Mouse (Mus musculus): ENCODE measurements around the gene Sumf1. TPM values are rescaled to one million over a fixed set of nuclear protein-coding genes. Genes with fewer than 3 reads are reported as not detected.

Sumf1 gene
- polyA plus RNA-seq, 1 experiment from 2014 or later = 7.7 TPM

DNA sequence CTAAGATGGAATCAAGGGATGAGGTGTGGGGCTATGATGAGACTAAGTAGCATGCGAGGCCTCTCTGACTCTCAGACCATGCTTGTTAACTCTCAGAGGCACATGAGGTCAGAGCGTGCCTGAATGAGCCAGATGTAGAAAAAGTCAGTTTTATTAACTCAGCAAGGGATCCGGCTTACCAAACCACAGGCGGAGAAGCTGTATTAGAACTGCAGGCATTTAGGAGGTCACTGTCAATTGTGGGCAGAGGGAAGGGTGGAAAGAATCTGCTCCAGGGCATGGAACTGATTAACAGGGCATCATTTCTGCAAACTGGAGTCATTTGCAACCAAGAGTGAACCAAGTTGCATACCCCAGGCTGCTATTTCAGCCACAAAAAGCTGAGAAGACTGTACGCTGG, 89.9 kb downstream of the Sumf1 start:
- Histone ChIP-seq H3K4me1 (ENCODE audit: control insufficient read depth, low read depth, low read length) (no peaks in the 10 kb centered on the region), H3K27ac (ENCODE audit: low read length) (no peak overlapping the region), H3K4me3 (ENCODE audit: low read depth, low read length) (no peak overlapping the region), H3K4me2 (ENCODE audit: low read depth, low read length) (no peak overlapping the region), H3K27me3 (ENCODE audit: control insufficient read depth, insufficient read depth, low read depth, low read length) (no peaks in the 10 kb centered on the region), H3K36me3 (ENCODE audit: control insufficient read depth, insufficient read depth) (no peaks in the 10 kb centered on the region), H3K9me3 (replicated peaks; ENCODE audit: control insufficient read depth, low read length) (no peaks in the 10 kb centered on the region), H3K9ac (ENCODE audit: low read depth, low read length) (no peak overlapping the region)
- no peak for ATAC-seq (ENCODE audit: low read depth)
- WGBS (ENCODE audit: insufficient replicate concordance) = 79% methylated on average over 5 of the region's 5 CpGs

- H3K36me3 ChIP-seq (ENCODE audit: control insufficient read depth, insufficient read depth) = no peaks in the 10 kb centered on the region
- no peak for ATAC-seq (ENCODE audit: low read depth)
- WGBS (ENCODE audit: insufficient replicate concordance) = 64% methylated on average over 3 of the region's 3 CpGs
- no peak overlapping the region for H3K4me2 ChIP-seq (ENCODE audit: low read depth, low read length)
- no peaks in the 10 kb centered on the region for H3K9me3 ChIP-seq (replicated peaks; ENCODE audit: control insufficient read depth, low read length)
- no peak overlapping the region for H3K9ac ChIP-seq (ENCODE audit: low read depth, low read length)
- no peak overlapping the region for H3K27ac ChIP-seq (ENCODE audit: low read length)
- no peaks in the 10 kb centered on the region for H3K4me1 ChIP-seq (ENCODE audit: control insufficient read depth, low read depth, low read length)
- no peak overlapping the region for H3K4me3 ChIP-seq (ENCODE audit: low read depth, low read length)
- no peaks in the 10 kb centered on the region for H3K27me3 ChIP-seq (ENCODE audit: control insufficient read depth, insufficient read depth, low read depth, low read length)
These were observed 91.9 kb downstream of the Sumf1 start for GRCm38 (mm10) chr6:108093449-108093848.

DNA sequence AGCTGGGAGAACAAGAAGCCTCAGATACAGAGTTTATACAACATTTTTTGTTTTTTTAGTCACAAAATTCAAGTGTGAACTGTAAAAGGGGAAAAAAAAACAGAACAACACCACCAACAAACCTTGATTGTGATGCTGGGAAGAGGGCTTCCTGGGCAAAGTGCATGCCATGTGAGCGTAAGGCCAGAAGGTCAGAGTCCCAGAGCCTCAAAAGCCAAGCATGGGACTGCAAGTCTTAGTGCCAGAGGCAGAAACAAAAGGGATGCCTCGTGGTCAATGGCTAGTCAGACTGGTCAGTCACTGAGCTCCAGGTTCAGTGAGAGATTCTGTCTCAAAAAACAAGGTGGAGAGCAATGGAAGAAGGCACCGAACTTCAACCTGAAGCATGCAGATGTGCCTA, 92.7 kb downstream of the Sumf1 start:
- WGBS (ENCODE audit: insufficient replicate concordance) = 59% methylated on average over 3 of the region's 3 CpGs
- Histone ChIP-seq H3K4me2 (ENCODE audit: low read depth, low read length) (no peak overlapping the region), H3K36me3 (ENCODE audit: control insufficient read depth, insufficient read depth) (no peaks in the 10 kb centered on the region), H3K27ac (ENCODE audit: low read length) (no peak overlapping the region), H3K27me3 (ENCODE audit: control insufficient read depth, insufficient read depth, low read depth, low read length) (no peaks in the 10 kb centered on the region), H3K9ac (ENCODE audit: low read depth, low read length) (no peak overlapping the region), H3K9me3 (replicated peaks; ENCODE audit: control insufficient read depth, low read length) (no peaks in the 10 kb centered on the region), H3K4me1 (ENCODE audit: control insufficient read depth, low read depth, low read length) (no peaks in the 10 kb centered on the region), H3K4me3 (ENCODE audit: low read depth, low read length) (no peak overlapping the region)
- ATAC-seq (ENCODE audit: low read depth) = no peak

DNA sequence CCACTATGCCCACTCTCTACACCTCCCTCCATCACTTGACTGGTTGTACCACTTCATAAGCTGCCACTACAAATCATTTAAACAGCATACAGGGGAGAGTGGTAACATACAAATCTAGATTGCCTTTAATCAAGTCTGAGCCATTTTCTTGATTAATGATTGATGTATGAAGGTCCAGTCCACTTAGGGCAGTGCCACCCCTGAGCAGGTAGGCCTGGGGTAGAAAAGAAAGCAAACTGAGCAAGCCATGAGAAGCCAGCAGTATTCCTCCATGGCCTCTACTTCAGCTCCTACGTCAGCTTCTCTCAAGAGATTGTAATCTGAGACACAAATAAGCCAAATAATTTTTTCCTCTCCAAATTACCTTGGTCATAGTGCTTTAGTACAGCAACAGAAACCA, 94.1 kb downstream of the Sumf1 start:
- no peaks in the 10 kb centered on the region for H3K4me1 ChIP-seq (ENCODE audit: control insufficient read depth, low read depth, low read length)
- H3K9me3 ChIP-seq (replicated peaks; ENCODE audit: control insufficient read depth, low read length) = no peaks in the 10 kb centered on the region
- no peak overlapping the region for H3K27ac ChIP-seq (ENCODE audit: low read length)
- no peaks in the 10 kb centered on the region for H3K27me3 ChIP-seq (ENCODE audit: control insufficient read depth, insufficient read depth, low read depth, low read length)
- no peak overlapping the region for H3K4me2 ChIP-seq (ENCODE audit: low read depth, low read length)
- 45% methylated on average over 1 of the region's 1 CpGs for WGBS (ENCODE audit: insufficient replicate concordance)
- H3K4me3 ChIP-seq (ENCODE audit: low read depth, low read length) = no peak overlapping the region
- no peak overlapping the region for H3K9ac ChIP-seq (ENCODE audit: low read depth, low read length)
- ATAC-seq (ENCODE audit: low read depth) = no peak
- no peaks in the 10 kb centered on the region for H3K36me3 ChIP-seq (ENCODE audit: control insufficient read depth, insufficient read depth)

DNA sequence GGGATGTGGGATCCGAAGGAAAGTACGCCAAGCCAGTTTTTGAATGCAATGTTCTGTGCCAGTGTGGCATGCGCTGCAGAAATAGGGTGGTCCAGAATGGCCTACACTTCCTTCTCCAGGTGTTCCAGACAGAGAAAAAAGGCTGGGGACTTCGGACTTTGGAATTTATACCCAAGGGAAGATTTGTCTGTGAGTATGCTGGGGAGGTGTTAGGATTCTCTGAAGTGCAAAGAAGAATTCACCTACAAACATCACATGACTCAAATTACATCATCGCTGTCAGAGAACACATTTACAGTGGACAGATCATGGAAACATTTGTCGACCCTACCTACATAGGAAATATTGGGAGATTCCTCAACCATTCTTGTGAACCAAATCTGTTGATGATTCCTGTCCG, 109.5 kb downstream of the Sumf1 start:
- ATAC-seq (ENCODE audit: low read depth) = no peak
- Histone ChIP-seq H3K4me2 (ENCODE audit: low read depth, low read length) (no peak overlapping the region), H3K36me3 (ENCODE audit: control insufficient read depth, insufficient read depth) (no peaks in the 10 kb centered on the region), H3K27ac (ENCODE audit: low read length) (no peak overlapping the region), H3K27me3 (ENCODE audit: control insufficient read depth, insufficient read depth, low read depth, low read length) (no peaks in the 10 kb centered on the region), H3K4me3 (ENCODE audit: low read depth, low read length) (no peak overlapping the region), H3K9me3 (replicated peaks; ENCODE audit: control insufficient read depth, low read length) (no peaks in the 10 kb centered on the region), H3K4me1 (ENCODE audit: control insufficient read depth, low read depth, low read length) (no peaks in the 10 kb centered on the region), H3K9ac (ENCODE audit: low read depth, low read length) (no peak overlapping the region)
- 74% methylated on average over 7 of the region's 7 CpGs for WGBS (ENCODE audit: insufficient replicate concordance)

DNA sequence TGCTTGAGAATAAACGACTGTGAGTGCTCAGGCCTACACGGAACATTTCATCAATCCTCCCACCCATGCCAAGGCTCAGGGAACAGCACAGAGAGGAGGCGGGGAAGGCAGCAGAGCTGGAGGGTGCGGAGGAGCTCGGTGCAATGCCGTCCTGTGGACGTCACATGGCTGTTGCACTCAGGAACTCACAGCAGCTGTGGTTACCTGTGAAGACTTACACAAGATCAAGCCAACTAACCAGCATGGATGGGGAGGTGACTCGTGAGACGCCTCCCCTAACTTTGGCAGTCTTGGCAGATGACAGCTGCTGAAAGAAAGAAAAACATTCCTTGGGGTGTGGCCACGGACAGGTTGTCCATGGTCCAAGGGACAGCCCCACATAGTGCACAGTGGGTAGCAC, 110.8 kb downstream of the Sumf1 start:
- no peaks in the 10 kb centered on the region for H3K4me1 ChIP-seq (ENCODE audit: control insufficient read depth, low read depth, low read length)
- no peak overlapping the region for H3K9ac ChIP-seq (ENCODE audit: low read depth, low read length)
- no peak overlapping the region for H3K4me2 ChIP-seq (ENCODE audit: low read depth, low read length)
- no peak overlapping the region for H3K4me3 ChIP-seq (ENCODE audit: low read depth, low read length)
- no peak overlapping the region for H3K27ac ChIP-seq (ENCODE audit: low read length)
- ATAC-seq (ENCODE audit: low read depth) = no peak
- 72% methylated on average over 10 of the region's 10 CpGs for WGBS (ENCODE audit: insufficient replicate concordance)
- no peaks in the 10 kb centered on the region for H3K36me3 ChIP-seq (ENCODE audit: control insufficient read depth, insufficient read depth)
- no peaks in the 10 kb centered on the region for H3K9me3 ChIP-seq (replicated peaks; ENCODE audit: control insufficient read depth, low read length)
- no peaks in the 10 kb centered on the region for H3K27me3 ChIP-seq (ENCODE audit: control insufficient read depth, insufficient read depth, low read depth, low read length)

DNA sequence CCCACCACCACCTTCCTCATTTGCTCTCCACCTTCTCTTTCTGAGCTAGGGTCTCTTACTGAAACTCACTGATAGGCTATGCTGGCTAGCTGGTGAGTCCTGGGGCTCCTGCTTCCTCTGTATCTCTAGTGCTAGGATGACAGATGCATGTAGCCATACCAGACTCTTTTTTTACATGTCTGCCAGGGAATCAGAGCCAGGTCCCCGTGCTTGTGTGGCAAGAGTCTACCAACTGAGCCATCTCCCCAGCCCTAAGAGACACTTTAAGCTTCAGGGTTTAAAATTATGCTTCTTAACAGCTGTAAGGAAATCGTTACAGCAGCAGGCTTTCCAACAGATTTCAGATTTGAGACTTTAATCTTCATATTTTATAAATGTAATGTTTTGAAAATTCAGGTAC, 111.5 kb downstream of the Sumf1 start:
- ATAC-seq (ENCODE audit: low read depth) = no peak
- Histone ChIP-seq H3K4me2 (ENCODE audit: low read depth, low read length) (no peak overlapping the region), H3K9ac (ENCODE audit: low read depth, low read length) (no peak overlapping the region), H3K9me3 (replicated peaks; ENCODE audit: control insufficient read depth, low read length) (no peaks in the 10 kb centered on the region), H3K36me3 (ENCODE audit: control insufficient read depth, insufficient read depth) (no peaks in the 10 kb centered on the region), H3K27me3 (ENCODE audit: control insufficient read depth, insufficient read depth, low read depth, low read length) (no peaks in the 10 kb centered on the region), H3K4me3 (ENCODE audit: low read depth, low read length) (no peak overlapping the region), H3K4me1 (ENCODE audit: control insufficient read depth, low read depth, low read length) (no peaks in the 10 kb centered on the region), H3K27ac (ENCODE audit: low read length) (no peak overlapping the region)
- WGBS (ENCODE audit: insufficient replicate concordance) = 59% methylated on average over 2 of the region's 2 CpGs

- H3K4me1 ChIP-seq (ENCODE audit: control insufficient read depth, low read depth, low read length) = no peaks in the 10 kb centered on the region
- no peaks in the 10 kb centered on the region for H3K9me3 ChIP-seq (replicated peaks; ENCODE audit: control insufficient read depth, low read length)
- H3K27ac ChIP-seq (ENCODE audit: low read length) = no peak overlapping the region
- H3K27me3 ChIP-seq (ENCODE audit: control insufficient read depth, insufficient read depth, low read depth, low read length) = no peaks in the 10 kb centered on the region
- no peaks in the 10 kb centered on the region for H3K36me3 ChIP-seq (ENCODE audit: control insufficient read depth, insufficient read depth)
- 80% methylated on average over 5 of the region's 5 CpGs for WGBS (ENCODE audit: insufficient replicate concordance)
- H3K4me3 ChIP-seq (ENCODE audit: low read depth, low read length) = no peak overlapping the region
- no peak overlapping the region for H3K4me2 ChIP-seq (ENCODE audit: low read depth, low read length)
- no peak overlapping the region for H3K9ac ChIP-seq (ENCODE audit: low read depth, low read length)
- no peak for ATAC-seq (ENCODE audit: low read depth)
These were observed 112.3 kb downstream of the Sumf1 start for GRCm38 (mm10) chr6:108073071-108073470.

- Histone ChIP-seq H3K4me2 (ENCODE audit: low read depth, low read length) (no peak overlapping the region), H3K9ac (ENCODE audit: low read depth, low read length) (no peak overlapping the region), H3K27me3 (ENCODE audit: control insufficient read depth, insufficient read depth, low read depth, low read length) (no peaks in the 10 kb centered on the region), H3K27ac (ENCODE audit: low read length) (no peak overlapping the region), H3K9me3 (replicated peaks; ENCODE audit: control insufficient read depth, low read length) (no peaks in the 10 kb centered on the region), H3K36me3 (ENCODE audit: control insufficient read depth, insufficient read depth) (no peaks in the 10 kb centered on the region), H3K4me1 (ENCODE audit: control insufficient read depth, low read depth, low read length) (no peaks in the 10 kb centered on the region), H3K4me3 (ENCODE audit: low read depth, low read length) (no peak overlapping the region)
- 73% methylated on average over 7 of the region's 7 CpGs for whole genome bisulfite sequencing (ENCODE audit: insufficient replicate concordance)
- no peak for ATAC-seq (ENCODE audit: low read depth)
These were observed 114.4 kb downstream of the Sumf1 start for GRCm38 (mm10) chr6:108070947-108071346.

DNA sequence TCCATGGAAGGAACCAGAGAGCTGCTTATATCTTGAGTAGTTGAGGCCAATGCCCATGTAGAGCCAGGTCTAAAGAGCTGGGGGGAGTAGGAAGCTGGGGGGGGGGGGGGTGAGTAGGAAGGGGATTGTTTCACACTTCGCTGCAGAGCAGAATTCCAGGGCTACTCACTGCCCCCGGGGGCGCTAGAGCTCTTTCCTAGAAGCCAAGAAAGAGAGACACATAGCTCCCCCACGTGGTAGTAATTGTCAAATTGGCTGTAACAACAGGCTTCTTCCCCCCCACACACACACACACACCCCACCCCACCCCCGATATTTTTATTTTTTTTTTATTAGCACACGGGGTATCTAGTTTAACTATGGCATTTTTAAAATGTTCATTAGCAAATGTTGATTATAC, 119.8 kb downstream of the Sumf1 start:
- Histone ChIP-seq H3K4me3 (ENCODE audit: low read depth, low read length) (peak overlapping the region; percentile 69), H3K9ac (ENCODE audit: low read depth, low read length) (peak overlapping the region; percentile 39)

More for the DNA sequence above, 119.8 kb downstream of the Sumf1 start:
- peaks cover 2% of the 10 kb centered on the region; the same call in 1 of the 2 replicates for H3K4me1 ChIP-seq (ENCODE audit: control insufficient read depth, low read depth, low read length)
- H3K27me3 ChIP-seq (ENCODE audit: control insufficient read depth, insufficient read depth, low read depth, low read length) = no peaks in the 10 kb centered on the region
- H3K4me2 ChIP-seq (ENCODE audit: low read depth, low read length) = peak overlapping the region; percentile 80
- no peaks in the 10 kb centered on the region for H3K36me3 ChIP-seq (ENCODE audit: control insufficient read depth, insufficient read depth)
- peak; percentile 27 for ATAC-seq (ENCODE audit: low read depth)
- WGBS (ENCODE audit: insufficient replicate concordance) = 3% methylated on average over 6 of the region's 6 CpGs
- no peak overlapping the region for H3K27ac ChIP-seq (ENCODE audit: low read length)
- no peaks in the 10 kb centered on the region for H3K9me3 ChIP-seq (replicated peaks; ENCODE audit: control insufficient read depth, low read length)
